In the genomic region with DNA sequence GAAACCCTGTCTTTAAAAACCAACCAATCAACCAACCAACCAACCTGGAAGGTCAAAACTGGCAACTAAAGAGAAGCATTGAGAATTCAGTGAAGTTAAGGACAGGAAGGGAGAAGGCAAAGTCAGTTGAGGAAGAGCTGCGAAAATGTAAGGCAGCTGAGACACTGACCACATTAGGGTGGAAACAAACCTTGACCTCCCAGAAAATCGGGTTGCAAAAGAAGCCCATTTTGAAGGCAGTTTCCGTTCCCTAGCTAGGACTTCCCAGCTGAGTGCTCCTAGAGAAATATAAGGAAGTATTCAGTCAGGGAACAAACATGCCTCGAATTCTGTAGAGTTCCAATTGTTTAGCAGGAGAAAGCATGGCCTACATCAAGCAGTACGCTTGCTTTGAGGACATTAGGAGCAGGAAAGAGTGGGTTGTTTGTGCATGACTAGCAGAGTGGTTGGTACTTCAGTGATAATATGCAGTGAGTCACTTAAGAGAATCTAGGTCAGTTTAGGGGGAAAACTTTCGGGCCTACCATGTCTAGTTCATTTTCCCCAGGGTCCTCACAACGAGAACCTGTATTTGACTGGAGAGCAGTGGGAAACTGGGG, we compare ENCODE assay signal across 24 mouse cellular contexts. TPM values are rescaled to one million over a fixed set of nuclear protein-coding genes. Genes with fewer than 3 reads are reported as not detected.
A peak's percentile ranks its signal among the peaks of the same experiment; 100 is the strongest.
DNase-seq lines count a peak whose midpoint lies in the region; ATAC-seq and TF ChIP-seq lines count a peak whose summit lies in the region.
"Had no signal": no experiment of that assay in that cellular context is flagged by ENCODE, and none has a peak within 500 bp of the region (broad histone marks: within the 10 kb centered on the region; RNA-seq: fewer than 3 reads in every experiment).

No protein-coding gene starts in this region.

- no peak overlapping the region for H3K4me3 ChIP-seq in bone marrow macrophage, adult 2 months (ENCODE audit: insufficient read depth, low read length)
- H3K4me3 ChIP-seq: embryonic facial prominence, embryonic 12.5 days; embryonic facial prominence, embryonic 15.5 days; gastrocnemius, adult 2 months; heart, adult 2 months; heart, embryonic 10.5 days; heart, embryonic 13.5 days; hindbrain, embryonic 12.5 days; hindbrain, embryonic 15.5 days had no signal

- intact Hi-C loops in heart, postnatal 25 days (cut with DNase I): no loop called here

- TF ChIP-seq CTCF in bone marrow macrophage, adult 2 months (IDR thresholded peaks at IDR 0.05; ENCODE audit: low read depth, low read length): no peak

- DNase-seq in heart, adult 11 months: peak; percentile 64
- DNase-seq in heart, postnatal 25 days (ENCODE audit: low spot score): no peak
- no peak for DNase-seq in spleen, adult 18-20 months
- DNase-seq in cerebellum, postnatal 25 days: no peak
- DNase-seq: adrenal gland, adult 2 months; adrenal gland, postnatal 14 days; B cell, adult 2 months; cerebellum, adult 8-10 months; cerebellum, postnatal 10 days; gastrocnemius, adult 2 months; gastrocnemius, postnatal 14 days; heart, adult 2 months; heart, postnatal 14 days had no signal

- H3K4me1 ChIP-seq in bone marrow macrophage, adult 2 months (ENCODE audit: control insufficient read depth, insufficient read depth, low read length): peaks cover 13% of the 10 kb centered on the region
- H3K4me1 ChIP-seq: embryonic facial prominence, embryonic 12.5 days; embryonic facial prominence, embryonic 15.5 days; heart, embryonic 10.5 days; heart, embryonic 13.5 days; hindbrain, embryonic 12.5 days; hindbrain, embryonic 15.5 days had no signal

- ATAC-seq in granulocyte monocyte progenitor cell, adult 5-6 weeks (replicated peaks; ENCODE audit: poor library complexity, severe bottlenecking): peak; percentile 66
- peak; percentile 59 for ATAC-seq in megakaryocyte progenitor cell, adult 5-6 weeks (replicated peaks; ENCODE audit: poor library complexity)
- ATAC-seq: forebrain, embryonic 14.5 days; intestine, postnatal 0 days had no signal

- no peak for TF ChIP-seq POLR2A in bone marrow macrophage, adult 2 months (IDR thresholded peaks at IDR 0.05; ENCODE audit: borderline replicate concordance, low read depth, low read length)

- H3K27ac ChIP-seq in bone marrow macrophage, adult 2 months (ENCODE audit: insufficient read depth, low read depth, low read length): peak overlapping the region; percentile 30; the same call in 1 of the 2 replicates
- H3K27ac ChIP-seq: embryonic facial prominence, embryonic 12.5 days; embryonic facial prominence, embryonic 15.5 days; gastrocnemius, adult 2 months; heart, adult 2 months; heart, embryonic 10.5 days; heart, embryonic 13.5 days; hindbrain, embryonic 12.5 days; hindbrain, embryonic 15.5 days had no signal

RNA-seq across cellular contexts. Expression of a gene that starts 18.1 kb away (rescaled TPM):
- total RNA-seq in heart, postnatal 25 days (2021): 10 to 100 TPM; 69.1 to 81.3 TPM
- polyA plus RNA-seq in bone marrow macrophage, adult 2 months (2012; ENCODE audit: insufficient read depth, insufficient read length, missing spikeins): 55.5 and 58.6 TPM in 2 replicates
- 78.0 and 98.0 TPM in 2 replicates for total RNA-seq in granulocyte monocyte progenitor cell, adult 5-6 weeks (2014; fragmentation: Nextera tagmentation)
- 71.4 and 89.8 TPM in 2 replicates for total RNA-seq in granulocyte monocyte progenitor cell, adult 5-6 weeks (2017)
- total RNA-seq in megakaryocyte progenitor cell, adult 5-6 weeks (2015): 84.0 and 107 TPM in 2 replicates
- total RNA-seq in megakaryocyte progenitor cell, adult 5-6 weeks (2017): 73.8 and 96.3 TPM in 2 replicates
